Mouse (Mus musculus): Measurements from ENCODE around the gene Stx12.

GRCm38 (mm10) chr4:132874363-132875097 lies 9.8 kb downstream of the Stx12 start:
- TF ChIP-seq CTCF (IDR thresholded peaks at IDR 0.05; ENCODE audit: low read depth, low read length) = no peak
- TF ChIP-seq GATA1 (IDR thresholded peaks at IDR 0.05; ENCODE audit: borderline replicate concordance, low read length) = no peak
- TF ChIP-seq POLR2AphosphoS5 (IDR thresholded peaks at IDR 0.05; ENCODE audit: insufficient replicate concordance, low read depth, low read length) = no peak
